Mouse (Mus musculus): ENCODE measurements around the gene Wdr47. TPM values are rescaled to one million over a fixed set of nuclear protein-coding genes. Genes with fewer than 3 reads are reported as not detected.
"Not testable (repeated sequence)": the region's sequence is repeated elsewhere in the genome, so short reads cannot be mapped to it uniquely, and the experiment has no call there.

Wdr47 gene
- polyA plus RNA-seq, 1 experiment from 2014 or later = 72.9 TPM

DNA sequence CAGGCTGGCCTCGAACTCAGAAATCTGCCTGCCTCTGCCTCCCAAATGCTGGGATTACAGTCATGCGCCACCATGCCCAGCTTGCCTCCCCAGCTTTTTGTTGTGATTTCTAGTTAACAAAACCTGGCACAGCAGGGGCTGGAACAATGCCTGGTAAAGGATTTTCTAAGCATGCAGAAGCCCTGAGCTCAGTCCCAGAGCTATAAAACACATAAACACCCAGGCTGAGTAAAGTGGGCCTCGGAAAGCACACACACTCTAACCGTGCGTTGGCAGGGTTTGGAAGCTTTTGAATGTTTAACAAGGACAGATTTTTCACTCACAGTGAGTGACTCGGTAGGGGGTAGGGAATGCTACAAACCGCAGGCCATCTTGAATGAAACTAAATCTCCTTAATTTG, 55.0 kb downstream of the Wdr47 start:
- H3K27me3 ChIP-seq = no peaks in the 10 kb centered on the region
- no peak for ATAC-seq
- peaks cover 37% of the 10 kb centered on the region for H3K36me3 ChIP-seq (ENCODE audit: poor library complexity, severe bottlenecking)
- no peak overlapping the region for H3K9ac ChIP-seq
- H3K27ac ChIP-seq = no peak overlapping the region
- WGBS = 33% methylated on average over 7 of the region's 7 CpGs
- no peaks in the 10 kb centered on the region for H3K4me1 ChIP-seq
- H3K4me2 ChIP-seq = no peak overlapping the region
- no peaks in the 10 kb centered on the region for H3K9me3 ChIP-seq (replicated peaks)
- no peak overlapping the region for H3K4me3 ChIP-seq

DNA sequence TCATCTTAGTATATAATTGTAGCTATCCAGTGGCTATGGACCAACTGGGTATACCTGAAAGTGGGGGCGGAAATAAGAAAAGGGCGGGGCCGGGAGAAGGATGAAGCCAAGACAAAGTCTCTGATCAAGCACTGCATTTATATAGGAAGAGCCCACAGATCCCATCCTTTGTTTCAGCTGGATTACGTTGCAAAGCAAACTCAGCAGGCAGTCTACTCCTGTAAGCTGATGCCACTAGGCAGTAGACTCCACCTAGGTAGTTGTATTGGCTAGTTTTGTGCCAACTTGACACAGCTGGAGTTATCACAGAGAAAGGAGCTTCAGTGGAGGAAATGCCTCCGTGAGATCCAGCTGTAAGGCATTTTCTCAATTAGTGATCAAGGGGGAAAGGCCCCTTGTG, 56.6 kb downstream of the Wdr47 start:
- 32% methylated on average over 5 of the region's 5 CpGs for WGBS
- not testable (repeated sequence) for ATAC-seq
- peaks cover 34% of the 10 kb centered on the region for H3K36me3 ChIP-seq (ENCODE audit: poor library complexity, severe bottlenecking)

DNA sequence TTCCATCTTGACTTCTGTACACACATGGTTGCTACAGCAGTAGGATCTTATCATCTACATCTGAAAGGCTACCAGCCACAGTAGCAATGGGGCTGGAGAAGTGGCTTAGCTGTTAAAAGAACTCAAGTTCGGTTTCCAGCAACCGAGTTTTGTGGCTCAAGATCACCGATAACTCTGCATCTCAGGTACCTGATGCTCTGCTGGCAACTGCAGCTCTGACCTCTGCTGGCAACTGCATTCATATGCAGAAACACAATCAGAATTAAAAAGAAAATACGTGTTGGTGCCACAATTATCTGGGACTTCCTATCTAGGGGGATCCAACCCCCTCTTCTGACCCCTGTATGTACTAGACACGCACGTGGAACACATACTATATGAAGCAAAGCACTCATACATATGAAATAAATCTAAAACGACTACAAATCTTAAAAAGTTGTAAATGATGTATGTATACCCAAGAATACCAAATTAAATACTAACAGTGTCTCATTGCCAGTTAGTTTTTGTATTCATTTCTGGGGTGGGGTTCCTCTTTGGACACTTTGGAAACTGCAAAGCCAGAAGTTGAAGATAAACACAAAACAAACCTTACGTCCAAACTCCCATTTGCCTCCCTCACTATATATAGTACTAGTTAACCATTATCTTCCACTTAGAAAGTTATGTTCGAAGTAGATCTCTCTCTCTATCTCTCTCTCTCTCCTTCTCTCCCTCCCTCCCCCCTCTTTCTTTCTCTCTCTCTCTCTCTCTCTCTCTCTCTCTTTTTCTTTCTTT, 62.0 kb downstream of the Wdr47 start:
- Histone ChIP-seq H3K4me2 (peak overlapping the region; percentile 38), H3K4me3 (no peak overlapping the region), H3K27ac (no peak overlapping the region), H3K27me3 (no peaks in the 10 kb centered on the region), H3K4me1 (peaks cover 22% of the 10 kb centered on the region), H3K9me3 (replicated peaks) (no peaks in the 10 kb centered on the region), H3K36me3 (ENCODE audit: poor library complexity, severe bottlenecking) (no peaks in the 10 kb centered on the region), H3K9ac (no peak overlapping the region)
- ATAC-seq = no peak
- WGBS = 28% methylated on average over 9 of the region's 9 CpGs

More for the DNA sequence above, 56.6 kb downstream of the Wdr47 start:
- H3K4me1 ChIP-seq; H3K9me3 ChIP-seq (replicated peaks); H3K27me3 ChIP-seq; H3K27ac ChIP-seq; H3K4me2 ChIP-seq; H3K9ac ChIP-seq; H3K4me3 ChIP-seq: not testable (repeated sequence)

DNA sequence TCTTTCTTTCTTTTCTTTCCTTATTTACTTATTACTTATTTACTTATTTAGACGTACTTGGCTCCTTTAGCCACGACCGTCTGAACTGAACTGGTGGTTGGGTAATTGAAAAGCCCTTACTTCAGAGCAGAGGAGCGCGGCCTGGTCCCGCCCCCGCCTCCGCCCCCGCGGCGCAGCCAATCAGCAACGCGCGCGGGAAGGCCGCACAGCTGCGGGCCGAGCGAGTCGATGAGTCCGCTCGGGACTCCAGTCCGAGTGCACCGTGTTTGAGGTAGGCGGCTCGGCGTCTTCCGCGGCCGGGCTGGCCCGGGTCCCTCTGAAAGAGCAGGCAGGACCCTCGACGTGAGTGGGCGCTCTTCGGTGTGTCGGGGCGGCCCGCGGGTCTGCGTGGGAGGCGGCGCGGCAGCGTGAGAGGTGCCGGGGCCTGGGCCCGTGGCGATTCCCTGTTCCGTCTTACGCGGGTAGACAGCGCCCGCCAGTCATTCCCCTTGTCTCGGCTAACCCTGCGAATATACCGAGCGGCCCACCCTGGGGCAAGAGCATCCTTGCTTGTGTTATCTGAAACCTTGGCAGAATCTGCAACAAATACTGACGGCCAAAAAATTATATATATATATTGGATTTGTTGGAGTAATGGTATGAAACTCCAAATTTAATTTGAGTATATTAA, 62.8 kb downstream of the Wdr47 start, which contains the start of gene Clcc1:
Gene Clcc1 (plus strand): TSS at position 204 of the 670 bp plus-strand sequence.
- peaks cover 22% of the 10 kb centered on the region for H3K4me1 ChIP-seq
- peak within 1 kb of the TSS; percentile 88 for H3K27ac ChIP-seq
- no peaks in the 10 kb centered on the region for H3K27me3 ChIP-seq
- H3K9me3 ChIP-seq (replicated peaks) = no peaks in the 10 kb centered on the region
- under 1% methylated on average over 57 of the region's 57 CpGs for WGBS
- H3K9ac ChIP-seq = peak within 1 kb of the TSS; percentile 91
- H3K4me3 ChIP-seq = peak within 1 kb of the TSS; percentile 81
- ATAC-seq = peak; percentile 99
- H3K4me2 ChIP-seq = peak within 1 kb of the TSS; percentile 66
- H3K36me3 ChIP-seq (ENCODE audit: poor library complexity, severe bottlenecking) = no peaks in the 10 kb centered on the region

DNA sequence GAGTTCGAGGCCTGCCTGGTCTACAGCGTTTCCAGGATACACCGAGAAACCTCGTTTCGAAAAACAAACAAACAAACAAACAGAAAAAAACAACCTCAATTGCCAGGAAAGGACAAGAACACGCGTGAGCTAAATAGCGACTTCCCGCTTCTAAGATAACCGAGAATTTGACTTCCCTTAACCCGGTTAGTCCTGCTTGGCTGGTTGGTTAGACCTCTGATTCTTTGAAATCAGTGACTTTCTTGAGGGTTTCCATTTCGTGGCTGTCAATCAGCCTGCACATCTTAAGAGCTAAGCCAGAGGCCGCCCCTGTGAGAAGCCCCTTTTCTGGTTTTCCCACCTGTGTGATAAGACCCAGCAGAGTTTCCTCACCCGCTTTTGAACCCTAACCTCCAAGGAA, 63.5 kb downstream of the Wdr47 start:
- Histone ChIP-seq H3K9me3 (replicated peaks) (no peaks in the 10 kb centered on the region), H3K4me1 (peaks cover 22% of the 10 kb centered on the region), H3K27me3 (no peaks in the 10 kb centered on the region), H3K4me2 (peak overlapping the region; percentile 66), H3K27ac (no peak overlapping the region), H3K36me3 (ENCODE audit: poor library complexity, severe bottlenecking) (no peaks in the 10 kb centered on the region), H3K9ac (peak overlapping the region; percentile 91), H3K4me3 (peak overlapping the region; percentile 81)
- 32% methylated on average over 14 of the region's 14 CpGs for WGBS
- ATAC-seq = no peak

DNA sequence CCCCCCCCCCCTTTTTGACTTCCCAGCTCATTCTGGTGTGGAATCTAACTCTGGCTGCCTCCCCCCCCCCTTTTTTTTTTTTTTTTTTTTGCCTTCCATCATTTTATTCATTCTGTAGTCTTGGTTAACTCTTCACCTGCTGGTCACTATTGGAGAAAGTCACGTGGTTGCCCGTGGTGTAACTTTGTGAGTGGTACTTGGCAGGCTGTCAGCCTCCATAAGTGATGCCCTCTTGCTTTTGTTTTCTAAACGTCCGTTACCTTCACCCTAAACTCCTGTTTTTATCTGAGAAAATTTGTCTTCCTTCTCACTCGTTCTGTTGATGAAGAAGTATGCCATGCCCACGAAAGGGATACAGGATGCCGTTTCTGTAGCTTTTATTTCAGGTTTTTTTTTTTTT, 64.4 kb downstream of the Wdr47 start:
- H3K27ac ChIP-seq = no peak overlapping the region
- H3K27me3 ChIP-seq = no peaks in the 10 kb centered on the region
- no peaks in the 10 kb centered on the region; the same call in 1 of the 2 replicates for H3K36me3 ChIP-seq (ENCODE audit: poor library complexity, severe bottlenecking)
- no peak overlapping the region for H3K9ac ChIP-seq
- H3K4me2 ChIP-seq = peak overlapping the region; percentile 66; the same call in 1 of the 2 replicates
- no peaks in the 10 kb centered on the region for H3K9me3 ChIP-seq (replicated peaks)
- H3K4me1 ChIP-seq = peaks cover 22% of the 10 kb centered on the region
- H3K4me3 ChIP-seq = no peak overlapping the region
- ATAC-seq = no peak
- 87% methylated on average over 7 of the region's 7 CpGs for WGBS

DNA sequence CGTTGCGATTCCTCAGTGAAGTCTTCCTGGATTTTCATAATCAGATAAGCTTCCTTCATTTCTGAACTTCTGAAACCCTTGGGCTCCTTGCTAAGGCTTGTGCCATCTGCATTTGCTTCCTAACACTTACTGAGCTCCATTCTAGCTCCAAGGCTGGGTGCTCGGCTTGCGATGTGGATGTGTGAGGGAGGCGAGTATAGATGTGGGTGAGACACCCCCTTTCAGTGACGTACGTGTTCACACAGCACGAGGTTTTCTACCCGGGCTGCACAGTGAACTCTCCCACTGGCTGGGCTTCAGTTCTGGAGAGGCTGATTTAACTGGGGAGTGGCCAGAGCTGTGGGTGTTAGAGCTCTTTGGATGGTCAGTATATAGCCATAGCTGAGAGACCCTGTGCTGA, 67.5 kb downstream of the Wdr47 start:
- Histone ChIP-seq H3K9me3 (replicated peaks) (no peaks in the 10 kb centered on the region), H3K27me3 (no peaks in the 10 kb centered on the region), H3K4me3 (no peak overlapping the region), H3K27ac (no peak overlapping the region), H3K36me3 (ENCODE audit: poor library complexity, severe bottlenecking) (peaks cover 23% of the 10 kb centered on the region), H3K4me2 (no peak overlapping the region), H3K9ac (no peak overlapping the region), H3K4me1 (peaks cover 13% of the 10 kb centered on the region)
- 96% methylated on average over 9 of the region's 9 CpGs for WGBS
- no peak for ATAC-seq

DNA sequence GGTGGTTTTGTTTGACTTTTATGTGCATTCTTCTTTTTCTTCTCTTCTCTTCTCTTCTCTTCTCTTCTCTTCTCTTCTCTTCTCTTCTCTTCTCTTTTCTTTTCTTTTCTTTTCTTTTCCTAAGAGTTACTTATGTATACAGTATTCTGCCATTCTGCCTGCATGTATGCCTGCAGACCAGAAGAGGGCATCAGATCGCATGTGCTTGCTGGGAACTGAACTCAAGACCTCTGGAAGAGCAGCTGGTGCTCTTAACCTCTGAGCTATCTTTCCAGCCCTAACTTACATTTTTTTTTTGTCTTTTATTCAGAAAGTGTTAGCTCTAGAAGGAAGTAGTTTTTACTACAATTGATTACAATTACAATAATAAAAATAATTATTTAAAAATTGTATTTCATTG, 69.9 kb downstream of the Wdr47 start:
- 84% methylated on average over 1 of the region's 1 CpGs for WGBS
- Histone ChIP-seq H3K4me1 (no peaks in the 10 kb centered on the region), H3K9me3 (replicated peaks) (no peaks in the 10 kb centered on the region), H3K27me3 (no peaks in the 10 kb centered on the region), H3K27ac (no peak overlapping the region), H3K4me3 (no peak overlapping the region), H3K36me3 (ENCODE audit: poor library complexity, severe bottlenecking) (peaks cover 45% of the 10 kb centered on the region), H3K9ac (no peak overlapping the region), H3K4me2 (no peak overlapping the region)
- no peak for ATAC-seq

DNA sequence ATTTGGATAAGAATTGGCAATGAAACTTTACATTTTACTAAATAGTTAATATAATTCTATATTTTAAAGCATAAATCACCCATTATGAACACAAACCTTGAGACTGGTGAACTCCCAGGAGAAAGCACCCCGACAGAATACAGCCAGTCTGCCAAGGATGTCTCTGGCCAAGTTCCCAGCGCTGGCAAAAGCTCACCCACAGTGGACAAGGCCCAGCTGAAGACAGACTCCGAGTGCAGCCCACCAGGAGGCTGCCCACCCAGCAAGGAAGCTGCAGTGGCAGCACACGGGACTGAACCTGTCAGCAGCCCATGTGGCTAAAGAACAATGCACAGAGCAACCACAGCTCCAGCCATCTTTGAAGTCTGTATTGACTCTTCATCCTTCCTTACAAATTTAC, 85.5 kb downstream of the Wdr47 start:
- 75% methylated on average over 4 of the region's 4 CpGs for WGBS
- no peak for ATAC-seq
- no peak overlapping the region for H3K9ac ChIP-seq
- H3K36me3 ChIP-seq (ENCODE audit: poor library complexity, severe bottlenecking) = peaks cover 91% of the 10 kb centered on the region
- H3K27me3 ChIP-seq = no peaks in the 10 kb centered on the region
- no peak overlapping the region for H3K4me3 ChIP-seq
- H3K4me1 ChIP-seq = no peaks in the 10 kb centered on the region
- H3K9me3 ChIP-seq (replicated peaks) = no peaks in the 10 kb centered on the region
- no peak overlapping the region for H3K4me2 ChIP-seq
- H3K27ac ChIP-seq = no peak overlapping the region

DNA sequence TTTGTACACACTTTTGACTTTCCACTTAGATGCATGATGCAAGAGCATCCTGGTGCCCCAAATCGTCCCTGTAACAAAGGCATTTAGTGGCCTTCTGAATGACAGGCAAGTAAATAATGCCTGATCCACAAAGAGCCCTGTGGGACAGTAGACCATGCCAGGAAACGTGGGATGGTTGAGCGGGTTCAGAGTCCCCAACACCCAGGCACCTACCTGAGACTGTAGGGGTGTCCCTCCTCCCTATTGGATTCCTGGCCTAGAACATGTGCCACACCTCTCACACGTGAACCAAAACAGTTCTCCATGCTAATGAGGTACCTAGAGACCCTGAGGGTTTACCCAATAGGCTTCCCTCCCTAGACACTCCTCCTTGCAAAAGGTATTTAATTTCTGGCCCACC, 89.9 kb downstream of the Wdr47 start:
- WGBS = 80% methylated on average over 4 of the region's 4 CpGs
- H3K27ac ChIP-seq = no peak overlapping the region
- no peak overlapping the region for H3K4me2 ChIP-seq
- no peaks in the 10 kb centered on the region for H3K27me3 ChIP-seq
- peaks cover 92% of the 10 kb centered on the region for H3K36me3 ChIP-seq (ENCODE audit: poor library complexity, severe bottlenecking)
- no peaks in the 10 kb centered on the region for H3K4me1 ChIP-seq
- no peak for ATAC-seq
- no peak overlapping the region for H3K9ac ChIP-seq
- no peaks in the 10 kb centered on the region for H3K9me3 ChIP-seq (replicated peaks)
- no peak overlapping the region for H3K4me3 ChIP-seq

DNA sequence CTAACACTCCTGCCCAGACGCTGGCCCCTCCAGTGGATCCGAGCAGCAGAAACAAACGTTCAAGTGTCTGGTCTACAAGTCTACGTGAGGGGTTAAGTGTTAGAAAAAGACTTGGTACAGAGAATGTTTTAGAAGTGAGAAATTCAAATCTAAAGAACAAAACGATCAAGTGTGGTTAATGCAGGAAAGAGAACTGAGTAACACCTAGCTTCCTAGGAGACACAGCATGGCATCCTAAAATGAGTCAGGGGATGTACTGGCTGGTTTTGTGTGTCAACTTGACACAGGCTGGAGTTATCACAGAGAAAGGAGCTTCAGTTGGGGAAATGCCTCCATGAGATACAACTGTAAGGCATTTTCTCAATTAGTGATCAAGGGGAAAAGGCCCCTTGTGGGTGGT, 92.5 kb downstream of the Wdr47 start:
- H3K36me3 ChIP-seq (ENCODE audit: poor library complexity, severe bottlenecking) = peaks cover 90% of the 10 kb centered on the region
- H3K9me3 ChIP-seq (replicated peaks); H3K27me3 ChIP-seq; H3K4me1 ChIP-seq; ATAC-seq; H3K4me3 ChIP-seq; H3K9ac ChIP-seq; H3K4me2 ChIP-seq; H3K27ac ChIP-seq: not testable (repeated sequence)
- 95% methylated on average over 5 of the region's 5 CpGs for WGBS

DNA sequence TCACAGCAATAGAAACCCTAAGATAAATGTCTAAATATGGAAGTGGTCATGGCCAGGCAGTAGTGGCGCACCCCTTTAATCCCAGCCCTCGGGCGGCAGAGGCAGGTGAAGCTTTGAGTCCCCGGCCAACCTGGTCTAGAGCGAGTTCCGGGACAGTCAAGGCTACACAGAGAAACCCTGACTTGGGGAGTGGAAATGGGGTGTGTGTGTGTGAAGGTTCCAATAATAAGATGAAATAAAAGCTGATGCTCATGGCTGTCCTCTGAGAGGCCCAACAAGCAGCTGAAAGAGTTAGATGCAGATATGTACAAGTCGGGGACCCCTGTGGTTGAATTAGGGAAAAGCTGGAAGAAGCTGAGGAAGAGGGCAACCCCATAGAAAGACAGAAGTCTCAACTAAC, 94.6 kb downstream of the Wdr47 start:
- WGBS = 97% methylated on average over 7 of the region's 7 CpGs
- Histone ChIP-seq H3K4me1 (0 out of 2 replicates have a peak, but pooled peaks cover 3% of the 10 kb centered on the region), H3K9ac (no peak overlapping the region), H3K27ac (no peak overlapping the region), H3K27me3 (no peaks in the 10 kb centered on the region), H3K9me3 (replicated peaks) (no peaks in the 10 kb centered on the region), H3K4me3 (no peak overlapping the region), H3K36me3 (ENCODE audit: poor library complexity, severe bottlenecking) (peaks cover 80% of the 10 kb centered on the region), H3K4me2 (no peak overlapping the region)
- no peak for ATAC-seq
